Mouse (Mus musculus) testis, adult 2 months (tissue): ENCODE results near the gene Cd207.

Source experiments
- CTCF ChIP-seq: fragments of 200-500 bp; IDR thresholded peaks from 2 replicates; pipeline ENCODE4 v1.5.1; 2012; ENCODE audit warnings: low read depth, mild to moderate bottlenecking, inconsistent platforms, low read length, moderate library complexity; ENCODE audit not compliant: control insufficient read depth, insufficient read depth, insufficient replicate concordance
- POLR2A ChIP-seq: fragments of 200-500 bp; IDR thresholded peaks from 2 replicates; pipeline ENCODE4 v1.6.1; 2012; ENCODE audit warnings: low read depth, mild to moderate bottlenecking, inconsistent platforms, low read length, moderate library complexity; ENCODE audit not compliant: control insufficient read depth

- TF ChIP-seq CTCF (no peak), POLR2A (no peak)
These were observed 21.6 kb downstream of the Cd207 start, which contains the start of gene Clec4f for GRCm38 (mm10) chr6:83656087-83656486.
